Mouse (Mus musculus) forebrain, embryonic 11.5 days (tissue): ENCODE measurements around the gene Gm2696. TPM values are rescaled to one million over a fixed set of nuclear protein-coding genes. Genes with fewer than 3 reads are reported as not detected.
"Not testable (repeated sequence)": the region's sequence is repeated elsewhere in the genome, so short reads cannot be mapped to it uniquely, and the experiment has no call there.

ENCODE experiments used
- ATAC-seq: fragments of 200-750 bp; cut with Nextera tagmentation; replicated peaks from 2 replicates; pipeline ENCODE4 v1.8.0; 2017; ENCODE audit warnings: moderate TSS enrichment; ENCODE audit not compliant: low FRiP score
- DNase-seq: peaks from one replicate; pipeline ENCODE4 v3.0.0-alpha.2; 2017; ENCODE audit warnings: low spot score
- H3K27ac ChIP-seq: fragments of 300-500 bp; sonication (generic); 2 replicates; pipeline ENCODE4 v1.5.1; 2014; ENCODE audit warnings: low read depth, low read length
- H3K27me3 ChIP-seq: fragments of 300-500 bp; sonication (generic); 2 replicates; pipeline ENCODE4 v1.6.1; 2014; ENCODE audit warnings: mild to moderate bottlenecking, low read length, mixed read lengths; ENCODE audit not compliant: control insufficient read depth, insufficient read depth
- H3K36me3 ChIP-seq: fragments of 300-500 bp; sonication (generic); 2 replicates; pipeline ENCODE4 v1.6.1; 2014; ENCODE audit warnings: mild to moderate bottlenecking, low read length, moderate library complexity, mixed read lengths; ENCODE audit not compliant: control insufficient read depth, insufficient read depth
- H3K4me1 ChIP-seq: fragments of 300-500 bp; sonication (generic); replicated peaks from 2 replicates; pipeline ENCODE4 v1.6.1; 2014; ENCODE audit warnings: low read length, mixed read lengths; ENCODE audit not compliant: control insufficient read depth, insufficient read depth
- H3K4me2 ChIP-seq: fragments of 300-500 bp; sonication (generic); 2 replicates; pipeline ENCODE4 v1.6.1; 2014; ENCODE audit warnings: low read depth, mild to moderate bottlenecking, low read length, moderate library complexity, mixed read lengths; ENCODE audit not compliant: severe bottlenecking
- H3K4me3 ChIP-seq: fragments of 300-500 bp; sonication (generic); 2 replicates; pipeline ENCODE4 v1.5.1; 2014; ENCODE audit warnings: low read depth, low read length
- H3K9ac ChIP-seq: fragments of 300-500 bp; sonication (generic); 2 replicates; pipeline ENCODE4 v1.6.1; 2014; ENCODE audit warnings: low read length
- H3K9me3 ChIP-seq: fragments of 300-500 bp; sonication (generic); 2 replicates; pipeline ENCODE4 v1.6.1; 2016; ENCODE audit warnings: low read length, mixed read lengths; ENCODE audit not compliant: control insufficient read depth
- WGBS: fragments of 180-500 bp; shearing (Covaris S2); extraction: QIAGEN DNeasy Blood & Tissue Kit; methylation state at CpG from one replicate; pipeline ENCODE4 v1.1.7; 2014; 5-methylcytosine and 5-hydroxymethylcytosine counted together
- polyA plus RNA-seq: library from polyadenylated mRNA; unstranded; fragments of >200 nt; fragmentation: Nextera tagmentation; extraction: Ambion mirVana; gene quantifications from 2 replicates; pipeline ENCODE4 v1.2.1, GENCODE M21; 2014

Gm2696 gene
- polyA plus RNA-seq, 1 experiment from 2014 or later: not detected

- Histone ChIP-seq H3K4me3 (no peak within 1 kb of the TSS), H3K9me3 (no peaks in the 10 kb centered on the region), H3K9ac (no peak within 1 kb of the TSS), H3K4me1 (no peaks in the 10 kb centered on the region), H3K27ac (no peak within 1 kb of the TSS), H3K36me3 (no peaks in the 10 kb centered on the region), H3K4me2 (no peak within 1 kb of the TSS), H3K27me3 (no peaks in the 10 kb centered on the region)
- no peak for DNase-seq
- ATAC-seq: no peak
- 63% methylated on average over 2 of the region's 2 CpGs for WGBS
These were observed 19.5 kb upstream of the Gm2696 start, which contains the start of gene Gm9639 for GRCm38 (mm10) chr10:77794976-77795375. Gm9639 (minus strand) TSS chr10:77795076.

GRCm38 (mm10) chr10:77797677-77798076, 16.8 kb upstream of the Gm2696 start:
- peak overlapping the region; percentile 14; the same call in 1 of the 2 replicates for H3K27ac ChIP-seq
- DNase-seq (no peak), ATAC-seq (no peak)
- H3K4me2 ChIP-seq: no peak overlapping the region
- no peak overlapping the region for H3K4me3 ChIP-seq
- WGBS: 15% methylated on average over 3 of the region's 3 CpGs
- no peaks in the 10 kb centered on the region for H3K27me3 ChIP-seq
- no peaks in the 10 kb centered on the region for H3K9me3 ChIP-seq
- H3K36me3 ChIP-seq: no peaks in the 10 kb centered on the region
- no peak overlapping the region for H3K9ac ChIP-seq
- H3K4me1 ChIP-seq: no peaks in the 10 kb centered on the region

- DNase-seq, H3K9me3 ChIP-seq, H3K9ac ChIP-seq, H3K4me1 ChIP-seq, H3K4me2 ChIP-seq, ATAC-seq, H3K4me3 ChIP-seq, H3K27me3 ChIP-seq, H3K36me3 ChIP-seq: not testable (repeated sequence)
- 28% methylated on average over 3 of the region's 3 CpGs for WGBS
- H3K27ac ChIP-seq: peak overlapping the region; percentile 14
These were observed 16.1 kb upstream of the Gm2696 start for GRCm38 (mm10) chr10:77798164-77798920.

GRCm38 (mm10) chr10:77798921-77799508, 15.5 kb upstream of the Gm2696 start, which contains the start of gene Gm19668:
Gm19668 (minus strand) TSS chr10:77799133.
- H3K9ac ChIP-seq: no peak within 1 kb of the TSS
- DNase-seq: no peak
- no peaks in the 10 kb centered on the region for H3K36me3 ChIP-seq
- no peak for ATAC-seq
- no peaks in the 10 kb centered on the region for H3K9me3 ChIP-seq
- H3K27ac ChIP-seq: peak within 1 kb of the TSS; percentile 14
- no peak within 1 kb of the TSS for H3K4me3 ChIP-seq
- H3K4me1 ChIP-seq: no peaks in the 10 kb centered on the region
- WGBS: 64% methylated on average over 8 of the region's 8 CpGs
- H3K27me3 ChIP-seq: no peaks in the 10 kb centered on the region
- H3K4me2 ChIP-seq: no peak within 1 kb of the TSS

GRCm38 (mm10) chr10:77804095-77804494, 10.4 kb upstream of the Gm2696 start:
- 88% methylated on average over 3 of the region's 3 CpGs for WGBS
- DNase-seq (no peak), ATAC-seq (no peak)
- no peaks in the 10 kb centered on the region for H3K27me3 ChIP-seq
- no peaks in the 10 kb centered on the region for H3K36me3 ChIP-seq
- H3K4me1 ChIP-seq: no peaks in the 10 kb centered on the region
- H3K9me3 ChIP-seq: no peaks in the 10 kb centered on the region; the same call in 1 of the 2 replicates
- no peak overlapping the region for H3K4me2 ChIP-seq
- H3K4me3 ChIP-seq: no peak overlapping the region
- H3K9ac ChIP-seq: no peak overlapping the region
- H3K27ac ChIP-seq: no peak overlapping the region

GRCm38 (mm10) chr10:77811743-77812142, 2.7 kb upstream of the Gm2696 start, which contains the start of gene Gm9507:
Gm9507 (minus strand) TSS chr10:77811843.
- no peak for ATAC-seq
- WGBS: 72% methylated on average over 5 of the region's 5 CpGs
- Histone ChIP-seq H3K27me3 (no peaks in the 10 kb centered on the region), H3K4me3 (no peak within 1 kb of the TSS), H3K9me3 (no peaks in the 10 kb centered on the region; the same call in 1 of the 2 replicates), H3K4me2 (no peak within 1 kb of the TSS), H3K4me1 (no peaks in the 10 kb centered on the region), H3K9ac (no peak within 1 kb of the TSS), H3K27ac (no peak within 1 kb of the TSS), H3K36me3 (no peaks in the 10 kb centered on the region)
- DNase-seq: no peak

GRCm38 (mm10) chr10:77815514-77815913, 1.0 kb downstream of the Gm2696 start:
- WGBS: 37% methylated on average over 5 of the region's 5 CpGs
- Histone ChIP-seq H3K4me1 (no peaks in the 10 kb centered on the region), H3K9ac (no peak overlapping the region), H3K4me2 (no peak overlapping the region), H3K27ac (no peak overlapping the region), H3K4me3 (no peak overlapping the region), H3K27me3 (no peaks in the 10 kb centered on the region), H3K36me3 (no peaks in the 10 kb centered on the region), H3K9me3 (no peaks in the 10 kb centered on the region)
- ATAC-seq: no peak
- peak; percentile 64 for DNase-seq

GRCm38 (mm10) chr10:77818523-77818922, 4.0 kb downstream of the Gm2696 start:
- Histone ChIP-seq H3K9ac (no peak overlapping the region), H3K4me3 (no peak overlapping the region), H3K4me1 (no peaks in the 10 kb centered on the region), H3K27me3 (no peaks in the 10 kb centered on the region), H3K36me3 (no peaks in the 10 kb centered on the region), H3K4me2 (no peak overlapping the region), H3K27ac (no peak overlapping the region), H3K9me3 (no peaks in the 10 kb centered on the region)
- WGBS: 93% methylated on average over 4 of the region's 4 CpGs
- DNase-seq: no peak
- ATAC-seq: no peak
